ENCODE assay signal across 14 mouse cellular contexts in genomic region chr1:85757531-85758230, GRCm38 (mm10). TPM values are rescaled to one million over a fixed set of nuclear protein-coding genes. Genes with fewer than 3 reads are reported as not detected.
A peak's percentile ranks its signal among the peaks of the same experiment; 100 is the strongest.
DNase-seq lines count a peak whose midpoint lies in the region; ATAC-seq and TF ChIP-seq lines count a peak whose summit lies in the region.
"Had no signal": no experiment of that assay in that cellular context is flagged by ENCODE, and none has a peak within 500 bp of the region (broad histone marks: within the 10 kb centered on the region; RNA-seq: fewer than 3 reads in every experiment).

No protein-coding gene starts in this region.

- peak overlapping the region; percentile 37 for H3K4me3 ChIP-seq in heart, embryonic 10.5 days
- H3K4me3 ChIP-seq in heart, embryonic 11.5 days (ENCODE audit: low read depth, low read length), result no peak overlapping the region
- H3K4me3 ChIP-seq in myocyte, result no peak overlapping the region

- peak overlapping the region; percentile 83; the same call in 1 of the 2 replicates for H3K27ac ChIP-seq in heart, embryonic 10.5 days
- H3K27ac ChIP-seq in heart, embryonic 11.5 days (ENCODE audit: low read depth, low read length), result no peak overlapping the region
- H3K27ac ChIP-seq: hindbrain, postnatal 0 days; stomach, postnatal 0 days had no signal

- no peak for TF ChIP-seq POLR2A in myocyte (IDR thresholded peaks at IDR 0.05; ENCODE audit: insufficient read length, low read depth)

- no peaks in the 10 kb centered on the region for H3K36me3 ChIP-seq in heart, embryonic 10.5 days
- no peaks in the 10 kb centered on the region for H3K36me3 ChIP-seq in heart, embryonic 11.5 days (ENCODE audit: control insufficient read depth, insufficient read depth, low read length)
- H3K36me3 ChIP-seq in myocyte (ENCODE audit: control insufficient read depth, insufficient read depth), result no peaks in the 10 kb centered on the region

- H3ac ChIP-seq in myocyte (ENCODE audit: control insufficient read depth, insufficient read length), result no peak overlapping the region

- H3K9ac ChIP-seq in heart, embryonic 11.5 days (ENCODE audit: low read depth, low read length), result no peak overlapping the region

- peak; percentile 29 for DNase-seq in adrenal gland, postnatal 10 days
- no peak for DNase-seq in adrenal gland, adult 18-20 months (ENCODE audit: low spot score in 2 of 2)
- no peak for DNase-seq in heart, embryonic 10.5 days (ENCODE audit: low spot score)
- peak; percentile 22 to 27 for DNase-seq in left cerebral cortex, adult 18-20 months (ENCODE audit: low spot score in 2 of 2)
- DNase-seq in left cerebral cortex, adult 11 months (ENCODE audit: low spot score), result no peak
- no peak for DNase-seq in spleen, adult 18-20 months
- DNase-seq: cerebellum, adult 11-12 months; kidney, postnatal 25 days; lung, adult 2 months had no signal

- no peak for ATAC-seq in heart, embryonic 11.5 days (replicated peaks; ENCODE audit: insufficient number of reproducible peaks, low FRiP score, low TSS enrichment)
- ATAC-seq: hindbrain, postnatal 0 days had no signal

- H3K9me3 ChIP-seq in heart, embryonic 10.5 days, result no peaks in the 10 kb centered on the region
- H3K9me3 ChIP-seq in heart, embryonic 11.5 days (replicated peaks; ENCODE audit: control insufficient read depth, low read length), result no peaks in the 10 kb centered on the region
- H3K9me3 ChIP-seq: megakaryocyte, embryonic 14.5 days had no signal

- 73% methylated on average over 6 of the region's 6 CpGs for WGBS in heart, embryonic 10.5 days
- 68% methylated on average over 6 of the region's 6 CpGs for WGBS in heart, embryonic 11.5 days (ENCODE audit: insufficient replicate concordance)

- H3K79me2 ChIP-seq in myocyte (ENCODE audit: control insufficient read depth, insufficient read depth), result no peaks in the 10 kb centered on the region

- peaks cover 10% of the 10 kb centered on the region for H3K4me1 ChIP-seq in heart, embryonic 10.5 days
- peaks cover 6% of the 10 kb centered on the region; the same call in 1 of the 2 replicates for H3K4me1 ChIP-seq in heart, embryonic 11.5 days (ENCODE audit: control insufficient read depth, insufficient read depth, low read length)

- no peak overlapping the region; the same call in 1 of the 2 replicates for H3K4me2 ChIP-seq in heart, embryonic 11.5 days
- H3K4me2 ChIP-seq in myocyte (ENCODE audit: low read depth), result peak overlapping the region; percentile 30

- no peaks in the 10 kb centered on the region for H3K27me3 ChIP-seq in heart, embryonic 10.5 days (ENCODE audit: insufficient read depth, poor library complexity, severe bottlenecking)
- no peaks in the 10 kb centered on the region for H3K27me3 ChIP-seq in heart, embryonic 11.5 days (ENCODE audit: control insufficient read depth, insufficient read depth, low read length)
- no peaks in the 10 kb centered on the region for H3K27me3 ChIP-seq in myocyte (ENCODE audit: control insufficient read depth, insufficient read depth, insufficient read length)

TF ChIP-seq in myocyte, 11 proteins besides CTCF, POLR2A, EP300 and RAD21:
- TF ChIP-seq SRF (IDR thresholded peaks at IDR 0.05; ENCODE audit: control insufficient read depth, insufficient read length, low read depth), result no peak
- TF ChIP-seq MYOD1 (IDR thresholded peaks at IDR 0.05; ENCODE audit: control insufficient read depth in 1 of 3, insufficient read length in 2 of 3, low read depth in 2 of 3), result no peak
- no peak for TF ChIP-seq MYOG (IDR thresholded peaks at IDR 0.05; ENCODE audit: control insufficient read depth in 1 of 3, insufficient read depth in 1 of 3, insufficient read length in 2 of 3, low read depth in 2 of 3)
- TF ChIP-seq MAX (IDR thresholded peaks at IDR 0.05; ENCODE audit: low read depth), result no peak
- TF ChIP-seq USF1 (IDR thresholded peaks at IDR 0.05; ENCODE audit: low read depth), result no peak
- no peak for TF ChIP-seq REST (IDR thresholded peaks at IDR 0.05; ENCODE audit: insufficient read depth, insufficient read length)
- TF ChIP-seq TCF3 (IDR thresholded peaks at IDR 0.05; ENCODE audit: insufficient read length, low read depth), result no peak
- no peak for TF ChIP-seq CEBPB (IDR thresholded peaks at IDR 0.05; ENCODE audit: insufficient read depth, poor library complexity, severe bottlenecking)
- TF ChIP-seq POLR2AphosphoS2 (IDR thresholded peaks at IDR 0.05; ENCODE audit: insufficient read length, low read depth), result no peak
- no peak for TF ChIP-seq E2F4 (IDR thresholded peaks at IDR 0.05; ENCODE audit: insufficient read depth)
- TF ChIP-seq TCF12 (IDR thresholded peaks at IDR 0.05; ENCODE audit: insufficient read depth, poor library complexity, severe bottlenecking), result no peak

RNA-seq across cellular contexts. Expression of gene A630001G21Rik, which starts 20.8 kb away (rescaled TPM):
- 1 to 10 TPM; 1.5 to 2.4 TPM for total RNA-seq in adrenal gland, postnatal 10 days (2021)
- under 1 TPM in 1 of 2 experiments, not detected in 1; 0.83 TPM for total RNA-seq in adrenal gland, adult 18-20 months (2021)
- polyA plus RNA-seq in heart, embryonic 10.5 days (2016; fragmentation: Nextera tagmentation; extraction: Ambion mirVana), result 1.0 and 1.2 TPM in 2 replicates
- polyA plus RNA-seq in heart, embryonic 11.5 days (2014; fragmentation: Nextera tagmentation; extraction: Ambion mirVana), result 1.4 and 1.8 TPM in 2 replicates
- under 1 TPM; 0.19 to 0.63 TPM for total RNA-seq in left cerebral cortex, adult 18-20 months (2021)
- 0.02 TPM for polyA plus RNA-seq in myocyte (2012; fragmentation: generic; extraction: Trizol)
- total RNA-seq: hindbrain, postnatal 0 days had no signal

RNA-seq across cellular contexts. Expression of gene Cab39, which starts 35.6 kb away (rescaled TPM):
- total RNA-seq in adrenal gland, postnatal 10 days (2021), result 100 to 1,000 TPM; 118 to 121 TPM
- 100 to 1,000 TPM; 100 to 148 TPM for total RNA-seq in adrenal gland, adult 18-20 months (2021)
- 24.2 and 31.6 TPM in 2 replicates for polyA plus RNA-seq in heart, embryonic 10.5 days (2016; fragmentation: Nextera tagmentation; extraction: Ambion mirVana)
- polyA plus RNA-seq in heart, embryonic 11.5 days (2014; fragmentation: Nextera tagmentation; extraction: Ambion mirVana), result 32.8 and 35.7 TPM in 2 replicates
- total RNA-seq in left cerebral cortex, adult 18-20 months (2021), result 100 to 1,000 TPM; 170 to 175 TPM
- 29.0 TPM for polyA plus RNA-seq in myocyte (2012; fragmentation: generic; extraction: Trizol)

Comparison
In these comparisons a context has a peak if more than half of its experiments do, and no peak if none do; other contexts are left out.
1. DNase-seq: peak in adrenal gland, postnatal 10 days (single experiment) and left cerebral cortex, adult 18-20 months (2 of 2); none in adrenal gland, adult 18-20 months (0 of 2), heart, embryonic 10.5 days (single experiment), left cerebral cortex, adult 11 months (single experiment) and spleen, adult 18-20 months (0 of 2).